Mouse (Mus musculus): ENCODE results near the gene Olr1. TPM values are rescaled to one million over a fixed set of nuclear protein-coding genes. Genes with fewer than 3 reads are reported as not detected.

Gene Olr1
- polyA plus RNA-seq, 1 experiment, result not detected

DNA sequence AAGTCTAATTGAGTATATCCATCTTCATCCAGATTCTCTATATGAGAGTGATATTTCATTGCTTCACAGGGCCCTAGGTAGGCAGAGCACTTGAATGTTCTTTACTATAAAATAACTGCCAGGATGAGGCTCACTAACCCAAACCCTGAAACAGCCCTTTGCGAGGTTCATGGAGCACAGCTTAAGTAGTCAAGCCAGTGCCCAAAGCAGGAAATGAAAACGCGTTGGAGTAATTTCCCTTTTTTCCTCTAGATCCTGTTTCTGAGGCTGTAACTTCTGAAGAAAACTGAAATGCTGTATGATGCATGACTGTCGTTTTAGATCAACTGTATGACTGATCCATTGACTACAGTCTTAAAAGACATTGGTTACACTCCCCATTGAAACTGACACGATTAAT lies 34.3 kb downstream of the Olr1 start:
- DNase-seq, result no peak
- Histone ChIP-seq H3K4me3 (replicated peaks; ENCODE audit: insufficient read depth, low read depth, low read length) (no peak overlapping the region), H3K27ac (ENCODE audit: insufficient read depth, low read length) (no peak overlapping the region), H3K4me1 (ENCODE audit: control insufficient read depth, insufficient read depth, low read length) (no peaks in the 10 kb centered on the region), H3K27me3 (ENCODE audit: control insufficient read depth, insufficient read depth, low read length) (no peaks in the 10 kb centered on the region)
- no peak for TF ChIP-seq CTCF (IDR thresholded peaks at IDR 0.05; ENCODE audit: borderline replicate concordance, insufficient read depth, low read depth, low read length)
- no peak for TF ChIP-seq POLR2A (IDR thresholded peaks at IDR 0.05; ENCODE audit: borderline replicate concordance, insufficient read depth, low read length)
- 87% methylated on average over 5 of the region's 5 CpGs for WGBS

GRCm38 (mm10) chr6:129471386-129471785 lies 35.6 kb downstream of the Olr1 start:
- Histone ChIP-seq H3K4me3 (replicated peaks; ENCODE audit: insufficient read depth, low read depth, low read length) (no peak overlapping the region), H3K4me1 (ENCODE audit: control insufficient read depth, insufficient read depth, low read length) (no peaks in the 10 kb centered on the region), H3K27ac (ENCODE audit: insufficient read depth, low read length) (no peak overlapping the region), H3K27me3 (ENCODE audit: control insufficient read depth, insufficient read depth, low read length) (no peaks in the 10 kb centered on the region)
- no peak for TF ChIP-seq CTCF (IDR thresholded peaks at IDR 0.05; ENCODE audit: borderline replicate concordance, insufficient read depth, low read depth, low read length)
- no peak for TF ChIP-seq POLR2A (IDR thresholded peaks at IDR 0.05; ENCODE audit: borderline replicate concordance, insufficient read depth, low read length)
- 92% methylated on average over 6 of the region's 6 CpGs for WGBS
- DNase-seq, result no peak

DNA sequence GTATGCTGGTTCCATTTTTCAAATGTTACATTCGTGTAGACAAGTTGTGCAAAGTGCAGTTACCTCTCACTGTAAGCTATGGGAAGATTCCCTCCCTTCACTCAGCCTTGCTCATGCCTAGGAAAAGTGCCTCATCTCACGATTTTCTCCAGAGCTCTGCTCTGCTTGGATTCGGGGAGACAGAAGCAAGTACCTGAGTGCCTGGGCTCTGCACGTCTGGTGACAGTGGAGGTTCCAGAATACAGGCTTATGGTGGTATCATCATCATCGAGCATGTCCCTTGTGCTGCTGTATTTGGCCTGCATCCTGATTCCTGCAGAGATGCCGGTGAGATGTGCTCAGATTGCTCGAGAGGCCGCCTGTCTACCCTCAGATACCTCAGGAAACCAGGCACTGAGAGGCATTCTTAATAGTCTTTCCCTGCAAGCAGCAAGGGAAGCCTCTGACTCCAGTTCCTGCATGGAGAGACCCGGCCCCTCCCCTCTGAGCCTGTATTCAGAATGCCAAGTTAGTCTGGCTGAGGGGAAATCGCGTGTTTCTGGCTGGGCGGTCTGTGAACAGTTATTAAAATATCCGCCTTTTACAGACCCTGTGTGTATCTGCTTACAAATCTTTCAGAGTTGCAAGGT lies 55.4 kb downstream of the Olr1 start, which contains the start of gene Clec1a:
TSS of gene Clec1a (minus strand) at position 590 of the 629 bp plus-strand sequence.
- H3K4me3 ChIP-seq (replicated peaks; ENCODE audit: insufficient read depth, low read depth, low read length), result no peak within 1 kb of the TSS
- WGBS, result 16% methylated on average over 13 of the region's 13 CpGs
- no peaks in the 10 kb centered on the region for H3K27me3 ChIP-seq (ENCODE audit: control insufficient read depth, insufficient read depth, low read length)
- H3K27ac ChIP-seq (ENCODE audit: insufficient read depth, low read length), result no peak within 1 kb of the TSS
- TF ChIP-seq CTCF (IDR thresholded peaks at IDR 0.05; ENCODE audit: borderline replicate concordance, insufficient read depth, low read depth, low read length), result no peak
- no peak for TF ChIP-seq POLR2A (IDR thresholded peaks at IDR 0.05; ENCODE audit: borderline replicate concordance, insufficient read depth, low read length)
- H3K4me1 ChIP-seq (ENCODE audit: control insufficient read depth, insufficient read depth, low read length), result no peaks in the 10 kb centered on the region; the same call in 1 of the 2 replicates
- DNase-seq, result peak; percentile 9 to 10

- TF ChIP-seq POLR2A (IDR thresholded peaks at IDR 0.05; ENCODE audit: borderline replicate concordance, insufficient read depth, low read length) (no peak), CTCF (IDR thresholded peaks at IDR 0.05; ENCODE audit: borderline replicate concordance, insufficient read depth, low read depth, low read length) (no peak)
Observed at GRCm38 (mm10) chr6:129449743-129450142, 57.2 kb downstream of the Olr1 start.

GRCm38 (mm10) chr6:129438033-129438432 lies 68.9 kb downstream of the Olr1 start:
- no peak overlapping the region for H3K4me3 ChIP-seq (replicated peaks; ENCODE audit: insufficient read depth, low read depth, low read length)
- no peaks in the 10 kb centered on the region for H3K27me3 ChIP-seq (ENCODE audit: control insufficient read depth, insufficient read depth, low read length)
- no peak for DNase-seq
- TF ChIP-seq POLR2A (IDR thresholded peaks at IDR 0.05; ENCODE audit: borderline replicate concordance, insufficient read depth, low read length) (no peak), CTCF (IDR thresholded peaks at IDR 0.05; ENCODE audit: borderline replicate concordance, insufficient read depth, low read depth, low read length) (no peak)
- no peak overlapping the region for H3K27ac ChIP-seq (ENCODE audit: insufficient read depth, low read length)
- no peaks in the 10 kb centered on the region for H3K4me1 ChIP-seq (ENCODE audit: control insufficient read depth, insufficient read depth, low read length)
- WGBS, result 93% methylated on average over 2 of the region's 2 CpGs

More at GRCm38 (mm10) chr6:129449743-129450142, 57.2 kb downstream of the Olr1 start:
- Histone ChIP-seq H3K27ac (ENCODE audit: insufficient read depth, low read length) (no peak overlapping the region), H3K4me1 (ENCODE audit: control insufficient read depth, insufficient read depth, low read length) (no peaks in the 10 kb centered on the region; the same call in 1 of the 2 replicates), H3K27me3 (ENCODE audit: control insufficient read depth, insufficient read depth, low read length) (no peaks in the 10 kb centered on the region), H3K4me3 (replicated peaks; ENCODE audit: insufficient read depth, low read depth, low read length) (no peak overlapping the region)
- WGBS, result 84% methylated on average over 6 of the region's 6 CpGs
- no peak for DNase-seq

- H3K27ac ChIP-seq (ENCODE audit: insufficient read depth, low read length), result no peak overlapping the region
- 94% methylated on average over 3 of the region's 3 CpGs for WGBS
- H3K4me3 ChIP-seq (replicated peaks; ENCODE audit: insufficient read depth, low read depth, low read length), result no peak overlapping the region
- DNase-seq, result no peak
- H3K4me1 ChIP-seq (ENCODE audit: control insufficient read depth, insufficient read depth, low read length), result no peaks in the 10 kb centered on the region
- no peaks in the 10 kb centered on the region for H3K27me3 ChIP-seq (ENCODE audit: control insufficient read depth, insufficient read depth, low read length)
- TF ChIP-seq CTCF (IDR thresholded peaks at IDR 0.05; ENCODE audit: borderline replicate concordance, insufficient read depth, low read depth, low read length) (no peak), POLR2A (IDR thresholded peaks at IDR 0.05; ENCODE audit: borderline replicate concordance, insufficient read depth, low read length) (no peak)
Observed at GRCm38 (mm10) chr6:129436025-129436424, 70.9 kb downstream of the Olr1 start.

Other genes starting within 250 kb of the Olr1 start
- gene Cd69, start 231.7 kb downstream of the Olr1 start, polyA plus RNA-seq (2012; rRNA removed), result 0.07 and 0.14 TPM in 2 replicates
- gene 4922502D21Rik, start 175.4 kb downstream of the Olr1 start, polyA plus RNA-seq (2012; rRNA removed), result not detected in 2 replicates
- gene Clec12a, start 164.5 kb downstream of the Olr1 start, polyA plus RNA-seq (2012; rRNA removed), result 0.13 and 0.14 TPM in 2 replicates
- gene Clec12b, start 121.3 kb downstream of the Olr1 start, polyA plus RNA-seq (2012; rRNA removed), result 0.17 and 0.33 TPM in 2 replicates
- gene Clec1b, start 109.9 kb downstream of the Olr1 start, polyA plus RNA-seq (2012; rRNA removed), result 0.16 and 0.17 TPM in 2 replicates
- 0.06 TPM in 1 of 2 replicates, not detected in the other for gene Clec9a, start 98.3 kb downstream of the Olr1 start, polyA plus RNA-seq (2012; rRNA removed)
- 0.44 and 0.49 TPM in 2 replicates for gene Clec1a, start 55.2 kb downstream of the Olr1 start, polyA plus RNA-seq (2012; rRNA removed)
- gene Tmem52b, start 5.4 kb upstream of the Olr1 start, polyA plus RNA-seq (2012; rRNA removed), result not detected in 2 replicates
- gene Gabarapl1, start 26.0 kb upstream of the Olr1 start, polyA plus RNA-seq (2012; rRNA removed), result 380 and 434 TPM in 2 replicates
- 0.06 TPM in 1 of 2 replicates, not detected in the other for gene Klre1, start 70.7 kb upstream of the Olr1 start, polyA plus RNA-seq (2012; rRNA removed)
- 0.13 TPM in 1 of 2 replicates, not detected in the other for gene Klrd1, start 84.6 kb upstream of the Olr1 start, polyA plus RNA-seq (2012; rRNA removed)
- gene Klrk1, start 116.7 kb upstream of the Olr1 start, polyA plus RNA-seq (2012; rRNA removed), result 0.13 TPM in 1 of 2 replicates, not detected in the other
- not detected in 2 replicates for gene Klrc3, start 136.2 kb upstream of the Olr1 start, polyA plus RNA-seq (2012; rRNA removed)
- not detected in 2 replicates for gene Klrc2, start 153.5 kb upstream of the Olr1 start, polyA plus RNA-seq (2012; rRNA removed)
- gene Klrc1, start 171.8 kb upstream of the Olr1 start, polyA plus RNA-seq (2012; rRNA removed), result not detected in 2 replicates
- not detected in 2 replicates for gene Klri1, start 210.0 kb upstream of the Olr1 start, polyA plus RNA-seq (2012; rRNA removed)
- gene Klri2, start 233.3 kb upstream of the Olr1 start, polyA plus RNA-seq (2012; rRNA removed), result not detected in 2 replicates

Measured in cerebellum, adult 2 months (tissue).